Mouse (Mus musculus): ENCODE measurements around the gene Sec14l2.

GRCm38 (mm10) chr11:4062523-4062922, 60.7 kb downstream of the Sec14l2 start:
- TF ChIP-seq GATA1 (IDR thresholded peaks at IDR 0.05; ENCODE audit: borderline replicate concordance, low read length) (no peak), FLI1 (IDR thresholded peaks at IDR 0.05; ENCODE audit: low read length) (no peak)
